Mouse (Mus musculus): Measurements from ENCODE around the gene Tifab.

DNA sequence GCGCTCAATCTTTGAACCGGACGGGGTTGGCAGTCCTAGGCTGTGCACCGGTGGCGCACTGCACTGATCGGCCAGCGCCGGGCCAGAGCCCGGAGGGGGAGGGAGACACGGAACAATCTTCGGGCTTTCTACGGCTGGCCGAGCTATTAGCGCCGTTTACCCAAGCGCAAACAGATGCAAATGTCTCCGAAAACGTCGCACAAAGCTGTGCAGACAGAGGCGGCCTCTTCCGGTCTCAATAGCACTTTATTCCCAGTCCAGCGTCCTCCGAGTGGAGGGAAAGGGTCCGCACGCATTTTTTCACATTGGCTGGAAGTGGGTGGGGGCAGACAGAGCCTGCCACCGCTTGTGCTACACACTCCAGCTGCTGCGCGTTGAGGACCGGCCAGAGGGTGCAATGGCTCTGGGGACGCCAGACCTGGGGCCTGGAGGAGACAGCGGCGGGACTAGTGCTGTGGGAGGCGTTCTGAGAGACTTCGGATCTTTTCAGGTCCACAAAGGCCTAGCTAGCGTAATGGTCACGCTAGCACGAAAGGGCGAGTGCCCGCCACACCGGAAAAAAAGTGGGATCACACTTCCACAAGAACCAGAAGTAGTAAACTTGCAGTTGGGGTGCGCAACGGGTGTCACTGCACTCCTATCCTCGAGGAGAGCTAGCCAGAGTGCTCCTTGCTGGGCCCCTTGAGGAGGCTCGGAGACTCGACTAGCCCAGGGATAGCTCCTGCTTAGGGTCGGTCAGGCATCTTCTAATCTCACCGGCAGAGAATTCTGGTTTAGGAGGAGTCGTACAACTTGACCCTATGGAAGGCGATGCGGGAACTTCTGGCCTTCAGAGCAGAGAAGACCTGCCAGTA is 43.5 kb upstream of the Tifab start:
- TF ChIP-seq TAL1 (IDR thresholded peaks at IDR 0.05; ENCODE audit: low read length) (no peak), GATA1 (IDR thresholded peaks at IDR 0.05; ENCODE audit: low read length) (no peak)

Data from erythroblast, embryonic 14.5 days (primary cell).